ENCODE assay signal across 17 mouse cellular contexts in the genomic region with DNA sequence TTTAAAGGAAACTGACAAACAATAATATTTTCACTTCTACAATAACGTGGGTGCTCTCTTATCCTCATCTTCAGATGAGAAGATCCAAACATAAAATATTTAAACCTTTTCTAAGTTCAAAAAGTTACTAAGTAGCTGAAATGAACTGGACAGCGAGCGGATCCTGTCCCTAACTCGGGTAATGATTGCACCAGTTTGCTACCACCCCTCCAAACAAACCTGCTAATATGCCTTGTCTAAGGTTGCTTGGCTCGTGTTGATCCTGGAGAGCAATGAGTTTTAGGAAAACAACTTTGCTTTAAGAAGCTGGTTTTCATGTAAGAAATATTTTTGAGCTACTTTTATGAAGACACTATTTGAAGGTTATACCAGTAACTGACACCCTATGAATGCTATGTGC.
"Had no signal": no experiment of that assay in that cellular context is flagged by ENCODE, and none has a peak within 500 bp of the region (broad histone marks: within the 10 kb centered on the region; RNA-seq: fewer than 3 reads in every experiment).

No protein-coding gene starts in this region.

- H3K27ac ChIP-seq: lung, embryonic 15.5 days; macrophage; midbrain, embryonic 13.5 days; midbrain, embryonic 15.5 days; neural tube, embryonic 12.5 days; stomach, embryonic 15.5 days; stomach, postnatal 0 days had no signal

- DNase-seq: lung, adult 2 months; lung, postnatal 14 days; lung, postnatal 36 days; right cerebral cortex, postnatal 14 days; thymus, adult 2 months; thymus, postnatal 25 days; thymus, postnatal 4 days had no signal

- H3K4me2 ChIP-seq: lung, embryonic 15.5 days; midbrain, embryonic 11.5 days; midbrain, embryonic 13.5 days; midbrain, embryonic 15.5 days; neural tube, embryonic 12.5 days; stomach, embryonic 15.5 days had no signal

- H3K36me3 ChIP-seq: lung, embryonic 15.5 days; midbrain, embryonic 13.5 days; midbrain, embryonic 15.5 days; neural tube, embryonic 12.5 days; stomach, embryonic 15.5 days had no signal

- H3K9me3 ChIP-seq: lung, embryonic 15.5 days; megakaryocyte, embryonic 14.5 days; midbrain, embryonic 13.5 days; midbrain, embryonic 15.5 days; neural tube, embryonic 12.5 days; stomach, embryonic 15.5 days had no signal

- ATAC-seq: lung, postnatal 0 days; midbrain, embryonic 13.5 days; midbrain, embryonic 15.5 days had no signal

- H3K4me1 ChIP-seq: stomach, embryonic 15.5 days had no signal

- H3K9ac ChIP-seq: lung, embryonic 15.5 days; midbrain, embryonic 13.5 days; midbrain, embryonic 15.5 days; neural tube, embryonic 12.5 days; stomach, embryonic 15.5 days had no signal

- H3K4me3 ChIP-seq: lung, embryonic 15.5 days; megakaryocyte, embryonic 14.5 days; midbrain, embryonic 13.5 days; midbrain, embryonic 15.5 days; neural tube, embryonic 12.5 days; stomach, embryonic 15.5 days had no signal

- H3K27me3 ChIP-seq: lung, embryonic 15.5 days; megakaryocyte, embryonic 14.5 days; midbrain, embryonic 13.5 days; midbrain, embryonic 15.5 days; neural tube, embryonic 12.5 days; stomach, embryonic 15.5 days had no signal
